Mouse (Mus musculus) retina, postnatal 7 days (tissue): ENCODE measurements at regions not wholly inside any gene's neighbourhood (a gene's known extent, or its start where the extent isn't known, plus 50 kb on each side); places are given as distances from the start of the nearest gene placed in this dataset.

Experiments used
- DNase-seq: peaks from one replicate; pipeline ENCODE4 v3.0.0-alpha.2; 2012; ENCODE audit warnings: low read depth, low spot score

- DNase-seq: no peak
Measured at GRCm38 (mm10) chr2:117910781-117911180, 200.9 kb upstream of the Thbs1 start.

- DNase-seq: no peak
Measured at GRCm38 (mm10) chr2:117912722-117913121, 199.0 kb upstream of the Thbs1 start.

GRCm38 (mm10) chr2:117913846-117914245 is 197.8 kb upstream of the Thbs1 start:
- DNase-seq: no peak

- DNase-seq: no peak
Measured at GRCm38 (mm10) chr2:117915821-117916220, 195.9 kb upstream of the Thbs1 start.

- DNase-seq: no peak
Measured at GRCm38 (mm10) chr2:117917181-117917580, 194.5 kb upstream of the Thbs1 start.

GRCm38 (mm10) chr2:117924877-117925276 is 186.8 kb upstream of the Thbs1 start:
- DNase-seq: no peak

- no peak for DNase-seq
Measured at GRCm38 (mm10) chr2:117925412-117925811, 186.3 kb upstream of the Thbs1 start.

- no peak for DNase-seq
Measured at GRCm38 (mm10) chr2:117928062-117928461, 183.6 kb upstream of the Thbs1 start.

GRCm38 (mm10) chr2:117929586-117929985 is 182.1 kb upstream of the Thbs1 start:
- DNase-seq: no peak

GRCm38 (mm10) chr2:117930895-117931537 is 180.7 kb upstream of the Thbs1 start:
- DNase-seq: no peak

- DNase-seq: no peak
Measured at GRCm38 (mm10) chr2:117936590-117936989, 175.1 kb upstream of the Thbs1 start.

- DNase-seq: no peak
Measured at GRCm38 (mm10) chr2:117938283-117939049, 173.2 kb upstream of the Thbs1 start.

- no peak for DNase-seq
Measured at GRCm38 (mm10) chr2:117941517-117942096, 170.1 kb upstream of the Thbs1 start.

- no peak for DNase-seq
Measured at GRCm38 (mm10) chr2:117943666-117944065, 168.0 kb upstream of the Thbs1 start.

GRCm38 (mm10) chr2:117944325-117944724 is 167.4 kb upstream of the Thbs1 start:
- no peak for DNase-seq

- DNase-seq: no peak
Measured at GRCm38 (mm10) chr2:117944942-117945341, 166.7 kb upstream of the Thbs1 start.

GRCm38 (mm10) chr2:117950431-117951336 is 161.0 kb upstream of the Thbs1 start:
- DNase-seq: no peak

GRCm38 (mm10) chr2:117951337-117951718 is 160.3 kb upstream of the Thbs1 start:
- DNase-seq: no peak

- DNase-seq: no peak
Measured at GRCm38 (mm10) chr2:117958737-117959136, 152.9 kb upstream of the Thbs1 start.

GRCm38 (mm10) chr2:117959440-117959839 is 152.2 kb upstream of the Thbs1 start:
- DNase-seq: no peak

GRCm38 (mm10) chr2:117962531-117962930 is 149.1 kb upstream of the Thbs1 start:
- DNase-seq: no peak

GRCm38 (mm10) chr2:117963526-117963925 is 148.2 kb upstream of the Thbs1 start:
- DNase-seq: no peak
